Mouse (Mus musculus): ENCODE results near the gene Phlpp1. TPM values are rescaled to one million over a fixed set of nuclear protein-coding genes. Genes with fewer than 3 reads are reported as not detected.
A peak's percentile ranks its signal among the peaks of the same experiment; 100 is the strongest.

Gene Phlpp1
- polyA plus RNA-seq, 1 experiment from 2014 or later, result 1.3 TPM

DNA sequence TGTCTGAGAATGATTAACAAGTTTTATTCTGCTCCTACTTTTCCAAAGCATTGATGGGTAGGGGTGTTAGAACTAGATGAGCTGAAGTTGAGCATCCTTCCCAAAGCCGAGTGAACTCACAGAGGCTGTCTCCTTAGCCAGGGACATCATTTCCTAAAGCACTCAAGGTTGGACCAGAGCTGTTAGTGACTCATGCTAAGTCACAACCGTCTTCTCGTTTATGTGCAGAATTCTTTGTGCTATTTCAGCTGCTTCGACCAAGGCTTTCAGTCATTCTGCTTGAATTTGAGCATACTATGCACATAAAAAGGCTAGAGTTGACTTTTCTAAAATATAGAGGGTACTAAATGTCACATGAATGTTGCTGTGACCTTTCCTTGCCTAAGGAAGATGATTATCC is 142.9 kb downstream of the Phlpp1 start:
- WGBS, result 77% methylated on average over 4 of the region's 4 CpGs
- TF ChIP-seq CTCF (IDR thresholded peaks at IDR 0.05; ENCODE audit: low read depth) (no peak), EP300 (optimal IDR thresholded peaks at IDR 0.05) (no peak)
- no peak overlapping the region for H3K4me3 ChIP-seq (ENCODE audit: low read depth, low read length)
- no peaks in the 10 kb centered on the region for H3K4me1 ChIP-seq (replicated peaks; ENCODE audit: control insufficient read depth, insufficient read depth)
- DNase-seq (ENCODE audit: low spot score) (no peak), ATAC-seq (ENCODE audit: low FRiP score, low TSS enrichment) (no peak)
- H3K4me2 ChIP-seq (replicated peaks; ENCODE audit: low read depth), result no peak overlapping the region
- H3K27ac ChIP-seq (replicated peaks), result no peak overlapping the region
- no peak overlapping the region for H3K9ac ChIP-seq (ENCODE audit: low read length)
- H3K27me3 ChIP-seq (ENCODE audit: control insufficient read depth, insufficient read depth, low read length), result no peaks in the 10 kb centered on the region
- no peaks in the 10 kb centered on the region for H3K36me3 ChIP-seq (ENCODE audit: control insufficient read depth, insufficient read depth, low read length)
- no peaks in the 10 kb centered on the region for H3K9me3 ChIP-seq (ENCODE audit: control insufficient read depth, low read length)

DNA sequence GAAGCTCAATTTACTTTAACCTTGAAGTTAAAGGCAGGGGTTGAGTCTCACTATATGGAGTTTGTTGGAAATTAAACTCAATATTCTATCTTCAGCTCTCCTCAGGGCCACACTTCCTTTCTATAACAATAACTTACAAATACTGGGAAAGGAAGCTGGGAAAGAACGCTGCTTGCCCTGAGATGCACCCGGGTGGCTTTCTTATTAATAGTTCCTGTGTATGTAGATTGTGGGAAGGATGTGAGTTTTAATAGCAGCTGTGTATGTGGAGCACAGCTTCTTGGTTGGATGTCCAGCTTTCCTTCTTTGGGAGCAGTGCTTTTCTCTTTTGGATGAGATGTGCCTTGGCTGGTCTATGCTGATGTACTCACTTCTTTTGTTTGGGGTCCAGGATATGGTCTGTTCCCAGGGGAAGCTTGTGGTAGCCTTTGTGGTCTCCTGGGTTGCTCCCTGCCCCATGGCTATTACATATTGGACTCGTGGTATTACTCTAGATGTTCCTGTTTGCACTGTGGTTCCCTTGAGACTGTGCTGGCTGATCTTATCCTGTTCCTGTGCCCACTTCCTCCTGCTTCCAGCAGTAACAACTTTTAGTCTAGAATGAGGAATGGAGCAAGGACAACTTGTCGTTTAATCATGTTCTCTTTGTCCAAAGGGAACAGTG is 145.2 kb downstream of the Phlpp1 start:
- H3K9ac ChIP-seq (ENCODE audit: low read length), result no peak overlapping the region
- H3K4me3 ChIP-seq (ENCODE audit: low read depth, low read length), result no peak overlapping the region
- H3K4me1 ChIP-seq (replicated peaks; ENCODE audit: control insufficient read depth, insufficient read depth), result no peaks in the 10 kb centered on the region
- ATAC-seq (ENCODE audit: low FRiP score, low TSS enrichment), result peak; percentile 40; the same call in 1 of the 2 replicates
- H3K4me2 ChIP-seq (replicated peaks; ENCODE audit: low read depth), result no peak overlapping the region
- no peaks in the 10 kb centered on the region for H3K36me3 ChIP-seq (ENCODE audit: control insufficient read depth, insufficient read depth, low read length)
- no peak for TF ChIP-seq EP300 (optimal IDR thresholded peaks at IDR 0.05)
- no peak for TF ChIP-seq CTCF (IDR thresholded peaks at IDR 0.05; ENCODE audit: low read depth)
- H3K9me3 ChIP-seq (ENCODE audit: control insufficient read depth, low read length), result no peaks in the 10 kb centered on the region
- no peaks in the 10 kb centered on the region for H3K27me3 ChIP-seq (ENCODE audit: control insufficient read depth, insufficient read depth, low read length)
- no peak for DNase-seq (ENCODE audit: low spot score)
- no peak overlapping the region for H3K27ac ChIP-seq (replicated peaks)
- WGBS, result 67% methylated on average over 4 of the region's 4 CpGs

DNA sequence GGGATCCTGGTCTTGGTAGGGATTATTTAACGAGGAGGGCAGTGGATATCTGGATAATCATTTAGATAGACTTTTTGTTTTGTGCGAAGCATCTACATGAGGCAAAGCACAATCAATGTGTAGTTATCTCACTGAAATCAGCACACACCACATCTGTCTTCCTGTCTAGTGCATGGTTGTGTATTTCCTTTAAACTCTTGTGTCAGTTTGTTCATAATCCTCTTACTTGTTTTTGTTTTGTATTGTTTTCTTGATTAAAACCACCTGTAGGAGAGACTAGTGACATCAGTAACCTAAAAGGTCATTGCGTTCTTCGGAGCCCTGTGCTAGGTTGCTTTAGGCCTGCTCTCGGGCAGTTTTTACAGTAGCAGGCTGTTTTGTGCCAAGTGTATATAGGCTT is 146.8 kb downstream of the Phlpp1 start:
- DNase-seq (ENCODE audit: low spot score) (no peak), ATAC-seq (ENCODE audit: low FRiP score, low TSS enrichment) (no peak)
- Histone ChIP-seq H3K27me3 (ENCODE audit: control insufficient read depth, insufficient read depth, low read length) (no peaks in the 10 kb centered on the region), H3K4me3 (ENCODE audit: low read depth, low read length) (no peak overlapping the region), H3K27ac (replicated peaks) (no peak overlapping the region), H3K36me3 (ENCODE audit: control insufficient read depth, insufficient read depth, low read length) (no peaks in the 10 kb centered on the region), H3K9ac (ENCODE audit: low read length) (no peak overlapping the region), H3K4me2 (replicated peaks; ENCODE audit: low read depth) (no peak overlapping the region), H3K9me3 (ENCODE audit: control insufficient read depth, low read length) (no peaks in the 10 kb centered on the region), H3K4me1 (replicated peaks; ENCODE audit: control insufficient read depth, insufficient read depth) (no peaks in the 10 kb centered on the region)
- 83% methylated on average over 5 of the region's 5 CpGs for WGBS
- no peak for TF ChIP-seq EP300 (optimal IDR thresholded peaks at IDR 0.05)
- no peak for TF ChIP-seq CTCF (IDR thresholded peaks at IDR 0.05; ENCODE audit: low read depth)

DNA sequence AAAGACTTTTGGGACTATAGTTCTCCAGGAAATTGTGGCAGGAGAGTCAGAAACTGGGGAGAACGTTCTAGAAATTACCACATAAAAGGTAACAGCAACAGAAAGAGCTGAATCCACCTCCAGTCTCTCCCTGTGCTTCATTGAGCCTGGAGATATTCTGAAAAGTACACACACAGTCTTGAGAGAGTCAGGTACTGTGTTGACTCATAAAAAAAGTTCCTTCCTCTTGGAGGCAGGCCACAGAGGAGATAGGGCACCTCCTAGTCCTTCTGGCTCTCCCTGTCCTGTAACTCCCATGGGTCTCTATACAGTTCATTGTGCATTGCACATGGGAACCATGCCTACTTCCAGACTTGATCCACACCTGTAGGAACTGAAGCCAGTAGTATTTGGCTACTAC is 149.0 kb downstream of the Phlpp1 start:
- ATAC-seq (ENCODE audit: low FRiP score, low TSS enrichment) (peak; percentile 89), DNase-seq (ENCODE audit: low spot score) (peak; percentile 20)
- Histone ChIP-seq H3K9me3 (ENCODE audit: control insufficient read depth, low read length) (no peaks in the 10 kb centered on the region), H3K4me1 (replicated peaks; ENCODE audit: control insufficient read depth, insufficient read depth) (no peaks in the 10 kb centered on the region), H3K36me3 (ENCODE audit: control insufficient read depth, insufficient read depth, low read length) (no peaks in the 10 kb centered on the region), H3K9ac (ENCODE audit: low read length) (no peak overlapping the region), H3K4me2 (replicated peaks; ENCODE audit: low read depth) (no peak overlapping the region), H3K27ac (replicated peaks) (0 out of 2 replicates have a peak overlapping the region, but pooled peaks have one; percentile 36), H3K27me3 (ENCODE audit: control insufficient read depth, insufficient read depth, low read length) (no peaks in the 10 kb centered on the region), H3K4me3 (ENCODE audit: low read depth, low read length) (no peak overlapping the region)
- 68% methylated on average over 1 of the region's 1 CpGs for WGBS
- no peak for TF ChIP-seq EP300 (optimal IDR thresholded peaks at IDR 0.05)
- no peak for TF ChIP-seq CTCF (IDR thresholded peaks at IDR 0.05; ENCODE audit: low read depth)

DNA sequence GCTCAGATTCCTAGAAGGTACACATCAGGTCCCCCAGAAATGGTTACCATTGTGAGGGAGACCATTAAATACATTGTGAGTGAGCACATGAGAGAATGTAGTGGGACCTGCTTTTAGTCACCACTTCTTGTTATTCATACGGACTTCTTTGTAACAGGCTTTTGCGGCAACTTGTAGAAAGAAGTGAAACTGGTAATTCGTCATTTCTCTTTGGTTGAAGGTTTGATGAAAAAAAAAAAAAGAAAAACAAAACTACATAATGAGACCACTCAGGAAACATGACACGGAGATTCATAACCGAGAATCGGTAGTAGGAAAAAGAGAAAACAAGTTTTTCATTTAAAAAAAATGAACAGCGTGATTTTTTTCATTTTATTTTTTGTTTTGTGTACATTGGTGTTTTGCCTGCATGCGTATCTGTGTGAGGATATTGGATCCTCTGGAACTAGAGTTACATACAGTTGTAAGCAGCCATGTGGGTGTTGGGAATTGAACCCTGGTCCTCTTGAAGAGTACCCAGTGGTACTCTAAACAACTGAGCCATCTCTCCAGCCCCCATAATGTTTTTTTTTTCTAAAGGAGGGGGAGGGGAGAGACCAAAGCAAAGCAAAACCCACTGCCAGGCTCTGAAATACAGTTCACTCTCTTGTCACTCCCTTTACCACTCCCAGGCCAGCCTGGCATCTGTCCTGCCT is 150.0 kb downstream of the Phlpp1 start:
- H3K9ac ChIP-seq (ENCODE audit: low read length), result no peak overlapping the region
- H3K4me1 ChIP-seq (replicated peaks; ENCODE audit: control insufficient read depth, insufficient read depth), result no peaks in the 10 kb centered on the region
- no peaks in the 10 kb centered on the region for H3K9me3 ChIP-seq (ENCODE audit: control insufficient read depth, low read length)
- no peak for ATAC-seq (ENCODE audit: low FRiP score, low TSS enrichment)
- TF ChIP-seq EP300 (optimal IDR thresholded peaks at IDR 0.05), result no peak
- TF ChIP-seq CTCF (IDR thresholded peaks at IDR 0.05; ENCODE audit: low read depth), result no peak
- DNase-seq (ENCODE audit: low spot score), result no peak
- H3K36me3 ChIP-seq (ENCODE audit: control insufficient read depth, insufficient read depth, low read length), result no peaks in the 10 kb centered on the region
- H3K4me2 ChIP-seq (replicated peaks; ENCODE audit: low read depth), result no peak overlapping the region
- 68% methylated on average over 8 of the region's 8 CpGs for WGBS
- H3K4me3 ChIP-seq (ENCODE audit: low read depth, low read length), result no peak overlapping the region
- H3K27me3 ChIP-seq (ENCODE audit: control insufficient read depth, insufficient read depth, low read length), result no peaks in the 10 kb centered on the region
- H3K27ac ChIP-seq (replicated peaks), result no peak overlapping the region

DNA sequence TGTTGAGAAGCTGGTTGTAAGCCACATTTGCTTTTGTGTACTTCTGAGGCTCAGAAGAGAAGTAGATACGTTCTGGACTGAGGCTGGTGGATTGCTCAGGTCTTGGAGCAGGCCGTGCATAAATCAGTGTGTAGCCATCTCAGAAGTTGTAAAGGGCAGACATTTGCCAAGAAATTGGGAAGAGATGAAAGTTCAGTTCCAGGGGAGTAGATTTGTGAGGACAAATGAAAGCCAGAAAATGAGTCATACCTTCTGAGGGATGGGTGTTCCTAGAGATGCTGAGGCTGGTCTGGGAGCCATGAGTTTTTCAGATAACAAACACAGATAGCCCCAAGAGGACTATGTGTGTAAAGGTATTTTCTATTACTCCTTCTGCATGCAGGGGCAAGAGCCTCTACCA is 155.1 kb downstream of the Phlpp1 start:
- H3K9me3 ChIP-seq (ENCODE audit: control insufficient read depth, low read length), result no peaks in the 10 kb centered on the region
- H3K4me1 ChIP-seq (replicated peaks; ENCODE audit: control insufficient read depth, insufficient read depth), result no peaks in the 10 kb centered on the region
- H3K4me2 ChIP-seq (replicated peaks; ENCODE audit: low read depth), result no peak overlapping the region
- no peak overlapping the region for H3K9ac ChIP-seq (ENCODE audit: low read length)
- no peaks in the 10 kb centered on the region for H3K36me3 ChIP-seq (ENCODE audit: control insufficient read depth, insufficient read depth, low read length)
- ATAC-seq (ENCODE audit: low FRiP score, low TSS enrichment) (0 out of 2 replicates have a peak, but pooled peaks have one; percentile 29), DNase-seq (ENCODE audit: low spot score) (no peak)
- no peaks in the 10 kb centered on the region for H3K27me3 ChIP-seq (ENCODE audit: control insufficient read depth, insufficient read depth, low read length)
- H3K27ac ChIP-seq (replicated peaks), result no peak overlapping the region
- no peak overlapping the region for H3K4me3 ChIP-seq (ENCODE audit: low read depth, low read length)
- TF ChIP-seq CTCF (IDR thresholded peaks at IDR 0.05; ENCODE audit: low read depth) (no peak), EP300 (optimal IDR thresholded peaks at IDR 0.05) (no peak)
- 29% methylated on average over 2 of the region's 2 CpGs for WGBS
